Mouse (Mus musculus) heart, adult 2 months (tissue): ENCODE results near the gene Cog7. TPM values are rescaled to one million over a fixed set of nuclear protein-coding genes. Genes with fewer than 3 reads are reported as not detected.

Source experiments
- DNase-seq, 2 experiments: peaks; one replicate each; pipeline ENCODE4 v3.0.0; 2021
- H3K27ac ChIP-seq: fragments of 200-600 bp; 2 replicates; pipeline ENCODE4 v1.8.1; 2022
- H3K27me3 ChIP-seq: fragments of 200-500 bp; 2 replicates; pipeline ENCODE4 v1.6.1; 2012; ENCODE audit warnings: mild to moderate bottlenecking, low read length, inconsistent platforms, mixed read lengths; ENCODE audit not compliant: control insufficient read depth, insufficient read depth
- H3K36me3 ChIP-seq: fragments of 200-500 bp; 2 replicates; pipeline ENCODE4 v1.6.1; 2012; ENCODE audit warnings: low read length, inconsistent platforms; ENCODE audit not compliant: control insufficient read depth, insufficient read depth
- H3K4me1 ChIP-seq: fragments of 200-500 bp; 2 replicates; pipeline ENCODE4 v1.6.1; 2011; ENCODE audit warnings: low read length; ENCODE audit not compliant: control insufficient read depth, insufficient read depth
- H3K4me3 ChIP-seq: fragments of 200-600 bp; 2 replicates; pipeline ENCODE4 v1.8.1; 2022
- H3K79me2 ChIP-seq: fragments of 200-500 bp; replicated peaks from 2 replicates; pipeline ENCODE4 v1.6.1; 2012; ENCODE audit warnings: mild to moderate bottlenecking, inconsistent platforms, low read length, moderate library complexity, mixed read lengths; ENCODE audit not compliant: control insufficient read depth, insufficient read depth
- H3K9ac ChIP-seq: fragments of 200-500 bp; 2 replicates; pipeline ENCODE4 v1.6.1; 2012; ENCODE audit warnings: low read depth, mild to moderate bottlenecking, control low read depth, inconsistent platforms, low read length, mixed read lengths
- CTCF ChIP-seq: fragments of 200-600 bp; IDR thresholded peaks from 2 replicates; pipeline ENCODE4 v1.8.1; 2022; ENCODE audit warnings: antibody characterized with exemption, mild to moderate bottlenecking, moderate library complexity
- EP300 ChIP-seq: fragments of 200-500 bp; IDR thresholded peaks from 2 replicates; pipeline ENCODE4 v1.6.1; 2011; ENCODE audit warnings: low read depth, low read length, control low read depth; ENCODE audit not compliant: insufficient read depth
- POLR2A ChIP-seq: fragments of 200-500 bp; IDR thresholded peaks from 2 replicates; pipeline ENCODE4 v1.6.1; 2011; ENCODE audit warnings: mild to moderate bottlenecking, low read depth, low read length, control low read depth; ENCODE audit not compliant: insufficient read depth
- WGBS: fragments of 180-500 bp; shearing (Covaris S2); methylation state at CpG from one replicate; pipeline ENCODE4 v1.1.7; 2018; 5-methylcytosine and 5-hydroxymethylcytosine counted together
- intact Hi-C: fragments of 180-260 bp; cut with DNase I; formaldehyde crosslinking; loops from one replicate; pipeline ENCODE4 v1.15.1; 2025
- polyA plus RNA-seq: library from polyadenylated mRNA; depleted of rRNA; stranded (reverse); fragments of >200 nt; gene quantifications from 2 replicates; pipeline ENCODE4 v1.2.3, GENCODE M21; 2012
- total RNA-seq, 2 experiments: library from RNA; stranded (reverse); gene quantifications; 2 replicates each; pipeline ENCODE4 v1.2.3; 2021

Gene Cog7
- total and polyA plus RNA-seq, 3 experiments: 16.7 to 19.5 (median 17.0) TPM

DNA sequence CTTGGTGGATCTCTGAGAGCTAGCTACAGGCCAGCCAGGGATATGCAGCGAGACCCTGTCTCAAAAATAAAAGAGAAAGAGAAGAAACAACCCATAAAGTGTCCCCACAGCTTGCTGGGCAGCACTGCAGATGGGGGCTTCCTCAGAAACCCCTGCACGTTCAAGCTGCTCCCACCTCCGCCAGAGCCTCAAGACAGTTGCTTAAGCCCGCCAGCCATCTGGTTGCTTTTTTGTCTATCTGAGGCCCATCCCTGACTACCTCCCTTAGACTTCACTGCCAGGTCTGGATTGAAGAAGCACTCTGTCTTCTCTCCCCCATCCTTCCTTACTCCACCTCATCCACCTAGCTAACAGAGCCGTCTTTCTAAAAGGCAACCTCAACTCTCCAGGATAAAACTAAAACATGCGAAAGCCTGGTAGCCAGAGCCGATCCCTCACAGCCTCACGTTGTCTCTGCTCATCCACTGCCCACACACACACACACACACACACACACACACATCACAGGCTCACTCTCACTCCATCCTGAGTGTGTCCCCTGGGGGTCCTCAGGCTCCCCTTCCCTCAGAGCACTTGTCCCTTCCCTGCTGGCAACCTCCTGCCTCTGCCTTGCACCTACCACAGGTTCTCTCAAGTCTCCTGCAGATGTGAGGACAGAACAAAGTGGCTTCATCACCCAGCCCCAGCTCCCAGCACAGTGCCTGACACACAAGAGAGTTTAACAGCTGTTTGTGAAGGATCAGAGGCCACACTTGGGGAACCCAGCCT, 43.2 kb downstream of the Cog7 start:
- Histone ChIP-seq H3K27ac (no peak overlapping the region), H3K36me3 (no peaks in the 10 kb centered on the region), H3K4me3 (no peak overlapping the region), H3K79me2 (no peaks in the 10 kb centered on the region), H3K27me3 (no peaks in the 10 kb centered on the region), H3K9ac (no peak overlapping the region), H3K4me1 (no peaks in the 10 kb centered on the region)
- TF ChIP-seq CTCF: no peak
- TF ChIP-seq POLR2A: no peak
- TF ChIP-seq EP300: no peak
- intact Hi-C loops: no loop called here
- 91% methylated on average over 8 of the region's 8 CpGs for WGBS
- no peak for DNase-seq

DNA sequence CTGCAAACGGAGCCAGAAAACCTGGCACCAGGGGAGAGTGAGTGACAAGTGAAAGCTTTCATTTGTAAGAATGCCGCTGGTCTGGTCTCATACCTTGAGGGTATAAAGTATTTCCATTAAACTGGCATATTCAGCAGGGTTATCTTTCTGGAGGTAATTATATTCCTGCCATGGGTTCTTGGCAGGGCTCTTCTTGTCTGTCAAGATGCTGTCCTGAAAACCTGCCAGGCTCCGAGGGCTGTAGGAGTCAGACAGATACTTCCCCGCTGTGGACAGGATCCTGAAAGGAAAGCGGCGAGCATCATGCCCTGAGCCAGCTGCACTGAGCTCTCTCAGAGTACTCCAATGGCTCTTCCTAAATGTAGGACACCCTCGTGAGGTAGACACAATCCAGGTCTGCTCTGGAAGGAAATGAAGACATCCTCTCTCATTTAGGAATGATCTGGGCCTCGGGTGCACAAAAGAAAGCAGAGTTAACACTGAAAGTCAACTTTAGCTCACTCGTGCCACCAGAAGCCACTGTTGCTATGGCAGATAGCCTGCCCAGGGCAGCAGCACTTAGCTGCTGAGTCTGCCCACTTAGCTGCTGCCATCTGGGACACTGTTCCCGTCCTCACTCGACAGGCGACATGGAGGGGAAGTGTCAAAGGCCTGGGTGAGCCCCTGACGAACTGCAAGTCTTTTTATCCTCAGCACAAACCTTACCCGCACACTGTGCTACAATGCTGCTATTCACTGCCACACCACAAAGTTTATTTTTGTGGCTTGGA, 44.5 kb downstream of the Cog7 start:
- 63% methylated on average over 14 of the region's 14 CpGs for WGBS
- no peak for DNase-seq
- TF ChIP-seq POLR2A: no peak
- TF ChIP-seq CTCF: no peak
- no peak for TF ChIP-seq EP300
- H3K9ac ChIP-seq: no peak overlapping the region
- H3K27ac ChIP-seq: no peak overlapping the region
- no peak overlapping the region for H3K4me3 ChIP-seq
- H3K27me3 ChIP-seq: no peaks in the 10 kb centered on the region
- intact Hi-C loops: no loop called here
- no peaks in the 10 kb centered on the region for H3K4me1 ChIP-seq
- no peaks in the 10 kb centered on the region for H3K36me3 ChIP-seq
- H3K79me2 ChIP-seq: no peaks in the 10 kb centered on the region

DNA sequence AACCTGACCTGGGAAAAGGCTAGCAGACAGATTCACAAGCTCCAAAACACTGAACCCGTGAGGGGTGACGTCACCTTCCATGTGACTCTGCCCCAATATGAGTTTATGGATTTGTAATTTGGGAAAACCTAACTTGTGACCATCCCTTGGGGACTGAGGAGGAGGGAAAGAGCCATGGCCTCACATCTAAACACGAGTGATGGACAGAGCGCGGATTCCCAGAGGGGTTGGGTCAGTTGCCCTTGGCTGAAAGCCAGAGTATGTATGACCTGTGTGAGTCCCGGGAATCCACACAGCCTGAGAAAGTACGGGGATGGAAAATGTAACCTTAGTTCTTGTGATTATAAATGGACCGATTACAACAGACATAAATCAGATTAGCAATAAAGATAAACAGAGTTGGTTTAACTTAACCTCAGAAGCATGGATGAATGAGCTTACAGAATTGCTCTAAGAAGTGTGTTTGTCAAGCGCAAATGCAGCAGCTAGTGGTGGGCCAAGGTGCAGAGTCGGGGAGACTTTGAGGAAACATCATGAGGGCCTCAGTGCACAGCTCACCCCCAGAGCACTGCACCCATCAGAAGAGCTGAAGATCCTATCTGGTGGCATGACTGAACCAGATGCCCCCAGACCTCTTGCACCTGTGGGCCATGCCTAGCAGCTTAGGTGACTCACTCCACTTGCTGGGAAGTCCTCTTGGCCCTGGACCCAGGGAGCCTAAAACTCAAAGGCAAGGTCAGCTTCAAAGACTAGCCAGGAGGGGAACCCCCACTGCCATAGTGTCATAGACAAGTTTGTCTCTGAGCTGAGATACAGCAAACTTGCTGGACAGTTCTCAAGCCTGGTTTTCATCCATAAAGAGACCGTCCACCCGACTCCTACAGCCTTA, 45.4 kb downstream of the Cog7 start:
- Histone ChIP-seq H3K79me2 (no peaks in the 10 kb centered on the region), H3K36me3 (no peaks in the 10 kb centered on the region), H3K27me3 (no peaks in the 10 kb centered on the region), H3K9ac (no peak overlapping the region), H3K27ac (peak overlapping the region; percentile 71; the same call in 1 of the 2 replicates), H3K4me1 (no peaks in the 10 kb centered on the region), H3K4me3 (no peak overlapping the region)
- intact Hi-C loops: no loop called here
- TF ChIP-seq EP300: 0 out of 2 replicates have a peak, but pooled peaks have one; percentile 25
- 0 out of 2 replicates have a peak, but pooled peaks have one; percentile 28 for TF ChIP-seq POLR2A
- no peak for TF ChIP-seq CTCF
- 63% methylated on average over 12 of the region's 12 CpGs for WGBS
- peak; percentile 33 to 55 for DNase-seq

DNA sequence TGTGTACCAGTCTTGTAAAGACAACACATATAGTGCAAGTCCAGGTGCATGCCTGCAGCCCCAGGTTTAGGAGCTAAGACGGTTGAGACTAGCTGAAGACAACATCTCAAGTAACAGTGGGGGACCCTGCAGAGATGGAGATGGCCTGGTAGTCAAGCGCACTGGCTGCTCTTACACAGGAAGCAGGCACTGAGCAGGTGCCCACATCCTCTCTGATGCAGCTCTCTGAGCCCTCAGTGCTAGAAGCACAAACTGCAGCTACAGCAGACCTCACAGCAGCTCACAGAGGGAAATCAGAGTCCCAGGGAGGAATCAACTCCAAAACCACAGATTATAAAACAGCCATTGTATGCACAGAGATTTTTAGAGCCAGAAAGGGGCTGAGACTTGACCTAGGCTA, 47.2 kb downstream of the Cog7 start:
- H3K4me1 ChIP-seq: no peaks in the 10 kb centered on the region
- no peaks in the 10 kb centered on the region for H3K27me3 ChIP-seq
- no peaks in the 10 kb centered on the region for H3K36me3 ChIP-seq
- intact Hi-C loops: no loop called here
- H3K27ac ChIP-seq: peak overlapping the region; percentile 71
- H3K4me3 ChIP-seq: no peak overlapping the region
- TF ChIP-seq POLR2A (no peak), CTCF (no peak), EP300 (no peak)
- 83% methylated on average over 2 of the region's 2 CpGs for WGBS
- DNase-seq: no peak
- H3K79me2 ChIP-seq: no peaks in the 10 kb centered on the region
- H3K9ac ChIP-seq: no peak overlapping the region

DNA sequence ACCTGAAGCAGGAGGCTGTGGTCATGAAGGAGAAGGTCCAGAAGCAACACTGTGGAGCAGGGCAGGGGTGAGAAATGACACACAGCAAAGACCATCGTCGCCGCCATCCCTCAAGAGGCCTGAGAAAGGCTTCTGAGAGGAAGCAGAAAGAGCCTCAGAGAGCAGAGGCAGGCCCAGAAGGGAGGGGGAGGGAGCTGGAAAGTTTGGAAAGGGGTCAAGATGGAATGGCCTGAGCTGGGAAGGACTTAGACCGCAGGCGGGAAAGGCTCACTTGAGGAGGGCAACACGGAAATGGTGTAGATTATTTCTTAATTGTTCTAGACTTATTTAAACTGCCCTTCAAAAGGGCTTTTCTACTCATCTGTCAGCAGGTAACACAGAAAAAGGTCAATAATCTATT, 47.8 kb downstream of the Cog7 start:
- H3K4me3 ChIP-seq: no peak overlapping the region
- H3K9ac ChIP-seq: no peak overlapping the region
- H3K4me1 ChIP-seq: no peaks in the 10 kb centered on the region
- DNase-seq: peak; percentile 25 to 31
- 70% methylated on average over 6 of the region's 6 CpGs for WGBS
- no peak for TF ChIP-seq POLR2A
- TF ChIP-seq CTCF: no peak
- no peak for TF ChIP-seq EP300
- H3K27me3 ChIP-seq: no peaks in the 10 kb centered on the region
- H3K36me3 ChIP-seq: no peaks in the 10 kb centered on the region
- intact Hi-C loops: no loop called here
- H3K79me2 ChIP-seq: no peaks in the 10 kb centered on the region
- peak overlapping the region; percentile 71; the same call in 1 of the 2 replicates for H3K27ac ChIP-seq
